12 mouse cellular contexts compared by ENCODE assay signal in the genomic region with DNA sequence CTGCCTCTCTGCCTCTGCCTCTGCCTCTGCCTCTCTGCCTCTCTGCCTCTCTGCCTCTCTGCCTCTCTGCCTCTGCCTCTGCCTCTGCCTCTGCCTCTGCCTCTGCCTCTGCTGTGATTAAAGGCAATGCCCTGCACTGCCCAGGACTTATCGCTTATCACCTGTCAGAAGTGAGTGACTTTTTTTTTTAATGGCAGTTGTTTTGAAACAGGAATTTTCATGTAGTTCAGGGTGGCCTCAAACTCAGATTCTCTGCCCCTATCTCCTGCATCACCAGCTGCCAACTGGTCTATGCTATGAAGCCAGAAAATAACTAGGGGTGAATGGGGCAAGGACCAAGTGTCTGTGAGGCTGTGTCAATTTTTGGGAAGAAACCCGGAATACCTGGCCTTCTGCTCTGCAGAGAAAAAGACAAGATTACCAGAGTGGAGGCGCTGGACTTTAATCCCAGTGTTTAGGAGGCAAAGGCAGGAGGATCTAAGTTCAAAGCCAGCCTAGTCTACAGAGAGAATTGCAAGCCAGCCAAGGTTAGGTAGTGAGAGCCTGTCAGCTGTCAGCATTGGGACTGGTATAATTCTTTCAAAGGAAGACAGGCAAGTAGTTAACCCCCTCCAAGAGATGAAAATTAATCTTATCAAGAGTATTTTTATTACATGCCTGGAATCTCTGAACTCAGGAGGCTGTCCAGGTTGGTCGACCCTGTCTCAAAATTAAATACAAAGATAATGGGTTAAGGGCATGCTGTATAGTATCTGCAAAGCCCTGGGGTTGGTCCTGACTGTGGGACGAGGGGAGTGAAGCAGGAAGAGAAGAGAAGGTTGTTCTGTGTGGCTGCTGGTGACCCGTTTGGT. TPM values are rescaled to one million over a fixed set of nuclear protein-coding genes. Genes with fewer than 3 reads are reported as not detected.
A peak's percentile ranks its signal among the peaks of the same experiment; 100 is the strongest.
DNase-seq lines count a peak whose midpoint lies in the region; ATAC-seq and TF ChIP-seq lines count a peak whose summit lies in the region.
"Had no signal": no experiment of that assay in that cellular context is flagged by ENCODE, and none has a peak within 500 bp of the region (broad histone marks: within the 10 kb centered on the region; RNA-seq: fewer than 3 reads in every experiment).

No protein-coding gene starts in this region.

- H3K4me2 ChIP-seq in embryonic facial prominence, embryonic 14.5 days (ENCODE audit: low read depth, low read length), result 0 out of 2 replicates have a peak overlapping the region, but pooled peaks have one; percentile 4
- H3K4me2 ChIP-seq in liver, postnatal 0 days (ENCODE audit: low read depth, low read length), result peak overlapping the region; percentile 48
- H3K4me2 ChIP-seq: hindbrain, embryonic 15.5 days; midbrain, embryonic 12.5 days had no signal

- peaks cover 10% of the 10 kb centered on the region for H3K4me1 ChIP-seq in embryonic facial prominence, embryonic 14.5 days (ENCODE audit: control insufficient read depth, insufficient read depth, low read length)
- peaks cover 34% of the 10 kb centered on the region for H3K4me1 ChIP-seq in embryonic facial prominence, embryonic 10.5 days
- peaks cover 90% of the 10 kb centered on the region for H3K4me1 ChIP-seq in erythroblast, embryonic 14.5 days (ENCODE audit: control insufficient read depth)
- peaks cover 38% of the 10 kb centered on the region for H3K4me1 ChIP-seq in liver, postnatal 0 days (ENCODE audit: insufficient read depth)

- peak; percentile 37; the same call in 1 of the 2 replicates for TF ChIP-seq EP300 in liver, postnatal 0 days (IDR thresholded peaks at IDR 0.05; ENCODE audit: low read depth)

- H3K27ac ChIP-seq in embryonic facial prominence, embryonic 14.5 days (replicated peaks; ENCODE audit: low read depth, low read length), result no peak overlapping the region
- H3K27ac ChIP-seq in embryonic facial prominence, embryonic 10.5 days (replicated peaks), result no peak overlapping the region
- H3K27ac ChIP-seq in liver, postnatal 0 days (ENCODE audit: low read depth), result no peak overlapping the region
- H3K27ac ChIP-seq: hindbrain, embryonic 15.5 days; midbrain, embryonic 12.5 days; stomach, postnatal 0 days had no signal

- H3K4me3 ChIP-seq in embryonic facial prominence, embryonic 14.5 days (ENCODE audit: low read depth, low read length), result 0 out of 2 replicates have a peak overlapping the region, but pooled peaks have one; percentile 5
- no peak overlapping the region for H3K4me3 ChIP-seq in embryonic facial prominence, embryonic 10.5 days
- H3K4me3 ChIP-seq in erythroblast, embryonic 14.5 days (replicated peaks), result peak overlapping the region; percentile 61
- H3K4me3 ChIP-seq in liver, postnatal 0 days (ENCODE audit: low read depth, low read length), result 0 out of 2 replicates have a peak overlapping the region, but pooled peaks have one; percentile 0
- H3K4me3 ChIP-seq: hindbrain, embryonic 15.5 days; midbrain, embryonic 12.5 days had no signal

- no peak for TF ChIP-seq CTCF in liver, postnatal 0 days (IDR thresholded peaks at IDR 0.05; ENCODE audit: low read depth)

- H3K27me3 ChIP-seq in embryonic facial prominence, embryonic 14.5 days (replicated peaks; ENCODE audit: control insufficient read depth, insufficient read depth, low read length), result peaks cover 68% of the 10 kb centered on the region
- H3K27me3 ChIP-seq in embryonic facial prominence, embryonic 10.5 days (replicated peaks; ENCODE audit: low read depth, poor library complexity, severe bottlenecking), result peaks cover 94% of the 10 kb centered on the region
- H3K27me3 ChIP-seq in erythroblast, embryonic 14.5 days (ENCODE audit: control insufficient read depth), result peaks cover 55% of the 10 kb centered on the region
- H3K27me3 ChIP-seq in liver, postnatal 0 days (ENCODE audit: insufficient read depth, low read length), result peaks cover 33% of the 10 kb centered on the region

- 51% methylated on average over 6 of the region's 6 CpGs for WGBS in embryonic facial prominence, embryonic 14.5 days
- WGBS in embryonic facial prominence, embryonic 10.5 days, result 62% methylated on average over 6 of the region's 6 CpGs
- WGBS in liver, postnatal 0 days (ENCODE audit: insufficient replicate concordance), result 44% methylated on average over 6 of the region's 6 CpGs

- no peaks in the 10 kb centered on the region for H3K9me3 ChIP-seq in embryonic facial prominence, embryonic 14.5 days (ENCODE audit: control insufficient read depth, low read length)
- no peaks in the 10 kb centered on the region for H3K9me3 ChIP-seq in embryonic facial prominence, embryonic 10.5 days
- H3K9me3 ChIP-seq in erythroblast, embryonic 14.5 days (ENCODE audit: control insufficient read depth, low read length), result peaks cover 25% of the 10 kb centered on the region
- H3K9me3 ChIP-seq in liver, postnatal 0 days (ENCODE audit: low read length), result no peaks in the 10 kb centered on the region
- H3K9me3 ChIP-seq: hindbrain, embryonic 15.5 days; midbrain, embryonic 12.5 days had no signal

- ATAC-seq in embryonic facial prominence, embryonic 14.5 days (ENCODE audit: low read depth), result no peak
- ATAC-seq in liver, postnatal 0 days, result no peak
- ATAC-seq in erythroid progenitor cell, adult 5-6 weeks (replicated peaks; ENCODE audit: low FRiP score, poor library complexity, severe bottlenecking), result no peak
- ATAC-seq: forebrain, embryonic 16.5 days had no signal

- H3K9ac ChIP-seq in embryonic facial prominence, embryonic 14.5 days (ENCODE audit: low read depth, low read length), result no peak overlapping the region
- H3K9ac ChIP-seq in liver, postnatal 0 days (replicated peaks), result peak overlapping the region; percentile 8; the same call in 1 of the 2 replicates
- H3K9ac ChIP-seq: hindbrain, embryonic 15.5 days; midbrain, embryonic 12.5 days had no signal

- no peaks in the 10 kb centered on the region for H3K36me3 ChIP-seq in embryonic facial prominence, embryonic 14.5 days (ENCODE audit: control insufficient read depth, insufficient read depth, low read length)
- no peaks in the 10 kb centered on the region for H3K36me3 ChIP-seq in embryonic facial prominence, embryonic 10.5 days (replicated peaks)
- peaks cover 42% of the 10 kb centered on the region for H3K36me3 ChIP-seq in erythroblast, embryonic 14.5 days (ENCODE audit: control insufficient read depth)
- no peaks in the 10 kb centered on the region; the same call in 1 of the 2 replicates for H3K36me3 ChIP-seq in liver, postnatal 0 days (replicated peaks; ENCODE audit: insufficient read depth, low read length)
- H3K36me3 ChIP-seq: hindbrain, embryonic 15.5 days; midbrain, embryonic 12.5 days had no signal

- no peak for DNase-seq in embryonic facial prominence, embryonic 14.5 days (ENCODE audit: low spot score)
- DNase-seq in embryonic facial prominence, embryonic 10.5 days (ENCODE audit: low spot score), result no peak
- peak; percentile 2 for DNase-seq in kidney, adult 18-20 months
- DNase-seq in kidney, postnatal 36 days, result no peak
- DNase-seq in liver, postnatal 0 days, result no peak
- DNase-seq in cerebellum, postnatal 36 days, result no peak

RNA-seq across cellular contexts. Expression of gene Phospho1, which starts 2.2 kb away (rescaled TPM):
- polyA plus RNA-seq in embryonic facial prominence, embryonic 14.5 days (2014; fragmentation: Nextera tagmentation; extraction: Ambion mirVana), result 7.5 and 14.9 TPM in 2 replicates
- polyA plus RNA-seq in embryonic facial prominence, embryonic 10.5 days (2016; fragmentation: Nextera tagmentation; extraction: Ambion mirVana), result not detected in 2 replicates
- polyA plus RNA-seq in erythroblast, embryonic 14.5 days (2012), result 161 and 210 TPM in 2 replicates
- 1.9 and 2.0 TPM in 2 replicates for polyA plus RNA-seq in liver, postnatal 0 days (2015; fragmentation: Nextera tagmentation; extraction: Ambion mirVana)
- 10.1 and 12.6 TPM in 2 replicates for total RNA-seq in erythroid progenitor cell, adult 5-6 weeks (2015; ENCODE audit: low replicate concordance)
- 18.6 TPM in 1 of 2 replicates, not detected in the other for total RNA-seq in erythroid progenitor cell, adult 5-6 weeks (2017; ENCODE audit: low replicate concordance)
- polyA plus RNA-seq: forebrain, embryonic 16.5 days; midbrain, embryonic 12.5 days had no signal

RNA-seq across cellular contexts. Expression of gene Gngt2, which starts 10.5 kb away (rescaled TPM):
- polyA plus RNA-seq in embryonic facial prominence, embryonic 14.5 days (2014; fragmentation: Nextera tagmentation; extraction: Ambion mirVana), result 15.0 and 16.2 TPM in 2 replicates
- 9.5 and 10.0 TPM in 2 replicates for polyA plus RNA-seq in embryonic facial prominence, embryonic 10.5 days (2016; fragmentation: Nextera tagmentation; extraction: Ambion mirVana)
- polyA plus RNA-seq in erythroblast, embryonic 14.5 days (2012), result 0.18 and 0.59 TPM in 2 replicates
- 30.2 and 32.2 TPM in 2 replicates for polyA plus RNA-seq in liver, postnatal 0 days (2015; fragmentation: Nextera tagmentation; extraction: Ambion mirVana)
- 26.3 and 28.1 TPM in 2 replicates for total RNA-seq in erythroid progenitor cell, adult 5-6 weeks (2015; ENCODE audit: low replicate concordance)
- total RNA-seq in erythroid progenitor cell, adult 5-6 weeks (2017; ENCODE audit: low replicate concordance), result 14.6 and 20.5 TPM in 2 replicates

RNA-seq across cellular contexts. Expression of gene Abi3, which starts 15.7 kb away (rescaled TPM):
- polyA plus RNA-seq in embryonic facial prominence, embryonic 14.5 days (2014; fragmentation: Nextera tagmentation; extraction: Ambion mirVana), result 3.9 and 5.1 TPM in 2 replicates
- 3.7 and 4.1 TPM in 2 replicates for polyA plus RNA-seq in embryonic facial prominence, embryonic 10.5 days (2016; fragmentation: Nextera tagmentation; extraction: Ambion mirVana)
- polyA plus RNA-seq in erythroblast, embryonic 14.5 days (2012), result 0.61 and 1.0 TPM in 2 replicates
- polyA plus RNA-seq in liver, postnatal 0 days (2015; fragmentation: Nextera tagmentation; extraction: Ambion mirVana), result 9.8 and 10.2 TPM in 2 replicates
- 2.1 and 4.7 TPM in 2 replicates for total RNA-seq in erythroid progenitor cell, adult 5-6 weeks (2015; ENCODE audit: low replicate concordance)
- 2.3 and 16.0 TPM in 2 replicates for total RNA-seq in erythroid progenitor cell, adult 5-6 weeks (2017; ENCODE audit: low replicate concordance)

Comparison
In these comparisons a context has a peak if more than half of its experiments do, and no peak if none do; other contexts are left out.
1. RNA of gene Phospho1, which starts 2.2 kb away (polyA plus RNA-seq): 161 to 210 TPM in erythroblast, embryonic 14.5 days; 7.5 to 14.9 TPM in embryonic facial prominence, embryonic 14.5 days, 1.9 to 2.0 TPM in liver, postnatal 0 days and not detected in embryonic facial prominence, embryonic 10.5 days; every median in the first group is over 10 times any median in the second.